Mouse (Mus musculus): ENCODE measurements around the gene Cpt1b.

DNA sequence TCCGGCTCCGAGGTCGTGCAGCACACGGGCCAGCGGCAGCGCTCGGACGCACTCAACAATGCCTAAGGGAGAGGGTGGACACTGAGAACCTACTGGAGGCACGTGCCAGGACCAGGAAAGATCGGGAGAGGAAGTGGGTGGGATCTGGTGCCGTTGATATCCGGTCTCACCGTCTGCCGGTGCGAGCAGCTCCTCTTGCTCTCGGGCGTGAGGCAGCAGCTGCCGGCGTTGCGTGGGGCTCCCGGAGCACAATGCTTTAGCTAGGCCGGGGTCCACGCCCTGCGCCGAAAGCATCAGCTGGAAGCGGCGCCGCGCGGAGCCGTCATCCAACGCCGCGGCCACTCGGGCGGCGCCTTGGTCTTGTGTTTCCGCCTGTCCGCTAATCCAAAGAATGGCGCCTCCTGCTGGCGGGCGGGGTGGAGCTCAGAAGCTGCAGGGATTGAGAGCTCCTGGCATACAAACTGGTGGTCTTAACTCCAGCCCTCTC lies 51.9 kb downstream of the Cpt1b start, which contains the start of gene Sco2:
- TF ChIP-seq CTCF (IDR thresholded peaks at IDR 0.05; ENCODE audit: control insufficient read depth, insufficient read depth, insufficient replicate concordance, low read depth, low read length) = peak; percentile 72; the same call in 1 of the 2 replicates
- peak; percentile 84; the same call in 1 of the 2 replicates for TF ChIP-seq POLR2A (IDR thresholded peaks at IDR 0.05; ENCODE audit: control insufficient read depth, low read depth, low read length)

Data from testis, adult 2 months (tissue).